Mouse (Mus musculus) spleen, postnatal 4 days (tissue): ENCODE measurements around the gene Scgb1b2.

Source experiments
- DNase-seq, 2 experiments: peaks; one replicate each; pipeline ENCODE4 v3.0.0; 2022; ENCODE audit warnings: low spot score in 2 of 2

The Scgb1b2 gene

DNA sequence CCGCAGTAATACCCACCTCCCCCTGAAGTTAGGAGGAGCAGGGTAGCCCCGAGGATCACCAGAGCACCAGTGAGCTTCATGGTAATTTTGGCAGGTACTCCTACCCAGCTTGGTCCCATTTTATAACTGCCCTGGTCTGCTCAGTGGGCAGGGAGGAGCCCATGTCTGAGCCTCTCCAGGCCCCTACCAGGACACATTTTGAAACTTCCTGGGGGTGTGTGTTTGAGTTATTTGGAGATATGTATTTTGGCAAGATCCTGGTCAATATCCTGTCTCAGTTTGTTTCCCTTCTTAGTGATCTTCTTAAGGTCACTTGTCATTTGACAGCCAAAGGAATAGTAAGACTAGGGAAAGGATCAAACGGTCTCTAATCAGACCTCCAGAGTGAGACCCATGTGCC lies at the start of gene Scgb1b2:
Gene Scgb1b2 (minus strand): TSS at position 101 of the 400 bp plus-strand sequence.
- DNase-seq, result no peak

- DNase-seq, result no peak
Measured at GRCm38 (mm10) chr7:31290208-31290607, 1.4 kb downstream of the Scgb1b2 start, which contains the start of gene Scgb2b2. TSS of gene Scgb2b2 (plus strand) at chr7:31290508.
